Mouse (Mus musculus) cerebellum, adult 18-20 months (tissue): ENCODE measurements around the gene Taok1.

Experiments used
- DNase-seq, 2 experiments: peaks; one replicate each; pipeline ENCODE4 v3.0.0; 2021

The Taok1 gene

DNA sequence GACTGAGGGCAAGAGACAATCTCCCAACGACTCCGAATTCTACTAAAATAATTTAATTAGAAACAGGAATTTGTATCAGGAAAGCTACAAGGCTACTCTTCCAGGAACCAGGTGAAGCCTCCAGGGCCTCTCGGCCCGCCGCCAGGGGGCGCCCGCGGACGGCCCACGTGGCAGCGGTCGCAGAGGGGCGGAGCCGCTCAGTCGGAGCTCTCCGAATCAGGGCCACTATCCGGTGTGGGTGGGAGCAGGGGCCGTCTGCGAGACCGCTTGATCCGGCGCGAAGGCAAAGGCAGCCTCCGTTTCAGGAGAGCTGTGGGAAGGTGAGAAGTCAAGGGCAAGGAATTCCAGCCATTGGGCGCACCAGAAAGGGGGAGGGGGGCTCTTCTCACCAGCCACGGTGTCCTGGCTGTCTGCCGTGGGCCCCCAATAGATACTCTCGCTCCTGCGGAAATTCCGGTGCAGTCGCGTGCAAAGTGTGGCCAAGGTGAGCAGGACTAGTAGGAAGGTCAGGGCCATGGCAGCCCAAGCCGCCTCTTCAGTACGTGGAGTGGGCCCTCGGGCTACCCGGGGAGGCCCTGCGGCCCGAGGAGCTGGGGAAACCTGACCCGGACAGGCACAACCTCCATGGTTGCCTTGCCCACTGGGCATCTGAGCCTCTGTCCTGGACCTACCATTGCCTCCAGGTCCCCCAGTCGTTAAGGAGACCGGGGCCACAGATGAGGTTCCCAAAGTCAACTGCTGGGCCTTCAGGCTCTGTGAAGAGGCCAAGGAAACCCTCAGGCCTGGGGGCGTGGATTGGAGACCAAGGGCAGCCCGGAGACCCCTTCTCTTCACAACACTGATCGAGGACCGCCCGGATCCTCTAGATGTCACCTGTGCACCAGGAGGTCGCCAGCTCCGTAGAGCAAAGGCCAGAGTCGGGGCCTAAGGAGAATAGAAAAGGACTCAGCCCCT lies 99.3 kb downstream of the Taok1 start:
- DNase-seq: peak; percentile 73 to 86

GRCm38 (mm10) chr11:77507426-77507825 lies 100.2 kb downstream of the Taok1 start:
- DNase-seq: peak; percentile 12 to 15

GRCm38 (mm10) chr11:77506941-77507340 lies 100.7 kb downstream of the Taok1 start:
- peak; percentile 9 to 10 for DNase-seq

- peak in 1 of 2 experiments; percentile 18 for DNase-seq
These were observed 101.3 kb downstream of the Taok1 start for GRCm38 (mm10) chr11:77506273-77506672.

DNA sequence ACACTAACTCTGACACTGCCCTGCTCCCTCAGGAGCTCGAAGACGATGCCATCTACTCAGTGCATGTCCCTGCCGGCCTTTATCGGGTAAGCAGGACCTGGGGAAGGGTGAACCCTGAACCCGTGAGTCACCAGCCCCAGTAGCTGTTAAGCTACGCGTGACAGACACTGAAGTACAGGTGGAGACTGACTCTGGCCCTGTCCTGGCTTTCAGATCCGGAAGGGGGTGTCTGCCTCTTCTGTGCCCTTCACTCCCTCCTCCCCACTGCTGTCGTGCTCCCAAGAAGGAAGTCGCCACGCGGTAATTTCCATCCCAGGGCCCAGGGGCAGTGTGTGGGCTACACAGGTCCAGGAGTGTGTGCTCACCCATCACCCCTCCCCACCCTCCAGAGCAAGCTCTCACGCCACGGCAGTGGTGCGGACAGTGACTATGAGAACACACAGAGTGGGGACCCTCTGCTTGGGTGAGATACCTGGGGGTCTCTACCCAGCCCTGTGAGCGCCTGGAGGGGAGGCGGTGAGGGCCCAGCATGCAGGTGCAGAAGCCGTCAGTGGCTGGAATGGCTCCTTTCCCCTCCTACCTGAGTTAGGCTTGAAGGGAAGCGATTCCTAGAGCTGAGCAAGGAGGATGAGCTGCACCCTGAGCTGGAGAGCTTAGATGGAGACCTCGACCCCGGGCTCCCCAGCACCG lies 102.2 kb downstream of the Taok1 start:
- DNase-seq: peak in 1 of 2 experiments; percentile 10

- peak in 1 of 2 experiments; percentile 5 for DNase-seq
These were observed 103.2 kb downstream of the Taok1 start for GRCm38 (mm10) chr11:77504377-77504776.

- peak in 1 of 2 experiments; percentile 21 for DNase-seq
These were observed 104.1 kb downstream of the Taok1 start for GRCm38 (mm10) chr11:77503511-77503910.

DNA sequence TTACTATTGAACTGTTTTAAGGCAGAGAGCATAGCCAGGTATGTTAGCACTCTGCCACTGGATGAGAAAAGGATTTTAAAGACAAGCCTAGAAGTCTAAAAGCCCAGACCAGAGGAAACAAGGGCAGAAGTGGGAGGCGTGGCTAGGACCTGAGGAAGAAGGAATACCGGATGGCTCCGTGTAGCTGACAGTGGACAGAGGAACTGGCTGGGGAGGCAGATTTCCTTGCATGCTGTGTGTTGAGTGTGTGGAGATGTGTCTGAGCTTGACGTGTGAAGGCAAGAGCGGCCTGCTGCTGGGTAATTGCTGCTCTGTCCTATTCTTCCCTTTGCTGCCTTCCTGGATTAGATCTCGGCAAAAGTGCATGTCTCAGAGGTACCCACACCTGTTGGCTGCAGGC lies 105.1 kb downstream of the Taok1 start:
- DNase-seq: peak in 1 of 2 experiments; percentile 3

GRCm38 (mm10) chr11:77501971-77502370 lies 105.6 kb downstream of the Taok1 start:
- peak in 1 of 2 experiments; percentile 21 for DNase-seq

GRCm38 (mm10) chr11:77501392-77501791 lies 106.2 kb downstream of the Taok1 start:
- DNase-seq: peak; percentile 83 to 88

GRCm38 (mm10) chr11:77500361-77501325 lies 107.0 kb downstream of the Taok1 start:
- peak; percentile 39 to 47 for DNase-seq

- DNase-seq: peak; percentile 85 to 87
These were observed 108.3 kb downstream of the Taok1 start for GRCm38 (mm10) chr11:77499354-77499753.

DNA sequence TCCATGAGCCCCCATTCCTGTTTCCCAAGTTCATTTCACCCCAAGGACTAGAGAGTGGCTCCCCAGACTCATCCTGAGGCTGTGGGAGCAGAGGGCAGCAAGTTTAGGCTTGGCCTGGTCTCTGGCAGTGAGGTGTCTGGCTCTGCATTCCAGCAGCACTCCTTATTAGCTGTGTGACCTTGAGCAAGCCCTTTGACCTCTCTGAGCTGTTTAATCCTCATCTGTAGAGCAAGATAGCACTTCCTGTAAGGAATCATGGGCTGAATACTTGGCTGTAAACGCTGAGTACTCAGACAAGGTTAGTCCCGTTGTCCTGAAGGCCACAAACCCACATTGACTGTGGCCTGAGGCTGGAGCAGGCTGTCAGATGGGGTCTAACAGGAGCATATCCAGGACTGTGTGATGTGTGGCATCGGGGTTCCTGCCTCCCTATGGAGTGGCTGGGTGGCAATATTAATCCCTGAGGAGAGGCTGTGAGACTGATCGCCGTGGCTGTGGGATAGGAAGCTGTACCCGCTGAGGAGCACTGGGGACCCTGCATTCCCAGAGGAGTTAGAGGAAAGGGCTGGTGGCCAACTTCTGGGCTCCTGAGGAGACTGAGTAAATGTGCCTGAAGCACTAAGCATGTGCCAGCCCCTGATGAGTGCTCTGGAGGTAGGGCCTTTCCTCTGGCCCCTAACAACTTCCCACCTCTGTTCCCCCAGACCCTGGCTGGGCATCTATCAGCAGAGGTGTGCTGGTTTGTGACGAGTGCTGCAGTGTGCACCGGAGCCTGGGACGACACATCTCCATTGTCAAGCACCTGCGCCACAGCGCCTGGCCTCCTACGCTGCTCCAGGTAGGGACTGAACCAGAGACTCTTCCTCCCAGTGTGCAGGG lies 109.1 kb downstream of the Taok1 start:
- peak in 1 of 2 experiments; percentile 46 for DNase-seq

DNA sequence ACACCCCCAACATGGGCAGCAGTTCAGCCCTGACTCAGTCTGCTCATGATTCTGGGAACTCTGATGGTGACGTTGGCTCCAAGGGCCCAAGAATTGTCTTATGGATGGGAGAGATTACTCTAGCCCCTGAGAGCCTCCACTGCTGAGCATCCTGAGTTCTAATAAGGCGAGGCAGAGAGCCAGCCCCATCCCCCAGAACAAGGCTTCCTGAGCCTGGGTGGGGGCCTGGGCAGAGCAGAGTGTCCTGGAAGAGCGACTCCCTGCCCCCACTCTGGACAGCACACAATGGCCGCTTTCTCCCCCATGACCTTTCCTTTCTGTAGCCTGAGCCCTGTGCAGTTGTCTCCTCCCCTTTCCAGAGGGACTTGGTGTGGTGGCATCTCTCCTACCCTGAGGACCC lies 109.8 kb downstream of the Taok1 start:
- peak in 1 of 2 experiments; percentile 46 for DNase-seq

GRCm38 (mm10) chr11:77497341-77497756 lies 110.3 kb downstream of the Taok1 start:
- peak in 1 of 2 experiments; percentile 51 for DNase-seq

DNA sequence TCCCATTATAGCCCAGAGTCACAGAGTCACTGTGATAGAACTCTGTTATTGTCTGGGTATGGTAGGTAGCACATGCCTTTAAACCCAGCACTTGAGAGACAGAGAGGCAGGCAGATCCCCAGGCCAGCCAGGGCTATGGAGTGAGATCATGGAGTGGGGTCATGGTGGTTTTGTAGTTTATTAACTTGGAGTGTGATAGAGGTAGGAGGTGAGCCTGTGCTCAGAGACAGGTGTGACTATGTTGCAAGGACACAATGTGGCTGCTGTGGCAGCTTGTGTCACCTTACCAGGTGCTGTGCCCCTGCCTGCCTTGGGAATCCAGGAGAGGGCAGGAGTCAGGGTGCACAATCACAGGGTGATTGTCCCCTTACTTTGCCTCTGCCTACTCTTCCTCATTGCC lies 112.1 kb downstream of the Taok1 start:
- no peak for DNase-seq

DNA sequence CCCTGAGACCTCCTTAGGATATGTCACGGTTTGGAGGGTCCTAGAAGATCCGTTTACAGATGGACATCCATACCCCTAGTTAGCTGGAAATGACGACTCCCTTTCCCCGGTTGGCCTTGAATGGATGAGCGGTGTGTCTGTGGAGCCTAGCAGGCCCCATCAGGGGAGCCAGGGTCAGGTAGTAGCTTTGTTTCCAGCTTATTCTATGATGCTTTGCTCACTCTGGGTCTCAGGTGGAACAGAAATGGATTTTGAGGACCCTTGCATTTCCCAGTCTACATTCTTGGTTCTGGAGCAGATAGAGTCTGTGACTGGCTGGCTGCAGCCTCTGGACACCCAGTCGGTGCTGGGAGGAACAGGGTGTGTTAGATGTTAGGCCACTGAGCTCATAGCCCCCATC lies 112.8 kb downstream of the Taok1 start:
- DNase-seq: no peak

DNA sequence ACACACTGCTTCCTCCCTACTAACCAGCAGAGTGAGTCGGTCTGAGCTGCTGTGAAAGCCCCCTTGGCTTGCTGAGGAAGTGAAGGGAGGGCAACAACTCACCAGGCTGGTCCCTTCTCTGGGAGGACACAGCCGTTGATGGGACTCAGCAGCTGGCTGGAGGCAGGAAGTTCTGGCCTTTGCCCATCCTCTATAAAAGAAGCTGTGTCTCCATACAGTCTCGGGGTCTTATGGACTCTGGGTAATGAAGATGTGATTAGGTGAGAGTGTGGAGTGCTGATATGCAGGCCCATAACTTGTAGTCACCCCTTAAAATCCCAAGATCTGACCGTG lies 113.3 kb downstream of the Taok1 start:
- DNase-seq: no peak

- peak; percentile 64 to 71 for DNase-seq
These were observed 113.9 kb downstream of the Taok1 start, which contains the start of gene Git1 for GRCm38 (mm10) chr11:77493512-77494343. Gene Git1 (plus strand): TSS chr11:77493562.

DNA sequence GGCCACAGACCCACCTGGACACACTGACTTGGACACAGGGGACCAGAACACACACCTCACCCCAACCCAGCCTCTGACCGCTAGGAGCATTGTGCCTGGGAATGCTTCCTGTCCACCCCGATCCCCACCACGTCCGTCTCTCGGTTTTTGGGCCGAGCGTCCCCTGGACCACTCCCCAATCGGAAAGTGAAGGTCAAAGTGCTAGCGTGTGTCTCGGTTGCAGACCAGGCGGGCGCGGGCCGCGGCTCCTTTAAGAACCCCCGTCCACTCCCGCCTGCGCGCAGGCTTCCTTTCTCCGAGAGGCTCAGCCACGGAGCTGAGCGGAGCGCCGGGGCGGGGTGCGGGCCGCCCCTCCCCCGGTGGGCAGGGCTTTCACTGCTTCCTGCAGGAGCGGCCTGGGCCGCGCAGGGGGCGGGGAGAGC lies 114.7 kb downstream of the Taok1 start:
- peak; percentile 96 for DNase-seq
